Mouse (Mus musculus) liver, adult 2 months (tissue): ENCODE results near the gene D630045J12Rik. TPM values are rescaled to one million over a fixed set of nuclear protein-coding genes. Genes with fewer than 3 reads are reported as not detected.

Source experiments
- DNase-seq: peaks from one replicate; pipeline ENCODE4 v3.0.0-alpha.2; 2011; ENCODE audit warnings: low read depth, low spot score; ENCODE audit errors: extremely low read depth
- H3K27ac ChIP-seq: fragments of 200-500 bp; replicated peaks from 2 replicates; pipeline ENCODE4 v1.5.1; 2012; ENCODE audit warnings: low read depth, mild to moderate bottlenecking, control low read depth, inconsistent platforms, low read length; ENCODE audit not compliant: insufficient read depth
- H3K27me3 ChIP-seq: fragments of 200-500 bp; 2 replicates; pipeline ENCODE4 v1.6.1; 2012; ENCODE audit warnings: mild to moderate bottlenecking, moderate library complexity, low read length, inconsistent platforms; ENCODE audit not compliant: control insufficient read depth, insufficient read depth
- H3K36me3 ChIP-seq: fragments of 200-500 bp; 2 replicates; pipeline ENCODE4 v1.6.1; 2012; ENCODE audit warnings: low read length, inconsistent platforms; ENCODE audit not compliant: control insufficient read depth, insufficient read depth
- H3K4me1 ChIP-seq: fragments of 200-500 bp; 2 replicates; pipeline ENCODE4 v1.6.1; 2011; ENCODE audit warnings: low read length; ENCODE audit not compliant: control insufficient read depth, insufficient read depth
- H3K4me3 ChIP-seq: fragments of 200-500 bp; 2 replicates; pipeline ENCODE4 v1.5.1; 2011; ENCODE audit warnings: low read depth, mild to moderate bottlenecking, control low read depth, low read length, moderate library complexity; ENCODE audit not compliant: insufficient read depth
- H3K79me2 ChIP-seq: fragments of 200-500 bp; 2 replicates; pipeline ENCODE4 v1.6.1; 2012; ENCODE audit warnings: inconsistent platforms, mild to moderate bottlenecking, low read length, moderate library complexity; ENCODE audit not compliant: control insufficient read depth, insufficient read depth
- H3K9ac ChIP-seq: fragments of 200-500 bp; 2 replicates; pipeline ENCODE4 v1.6.1; 2012; ENCODE audit warnings: low read depth, mild to moderate bottlenecking, control low read depth, inconsistent platforms, low read length
- CTCF ChIP-seq: fragments of 200-500 bp; IDR thresholded peaks from 2 replicates; pipeline ENCODE4 v1.5.1; 2011; ENCODE audit warnings: low read depth, low read length, control low read depth
- POLR2A ChIP-seq: fragments of 200-500 bp; IDR thresholded peaks from 2 replicates; pipeline ENCODE4 v1.6.1; 2011; ENCODE audit warnings: low read length, control low read depth; ENCODE audit not compliant: insufficient read depth; ENCODE audit errors: extremely low read depth
- WGBS: fragments of 180-500 bp; shearing (Covaris S2); methylation state at CpG from one replicate; pipeline ENCODE4 v1.1.7; 2018; 5-methylcytosine and 5-hydroxymethylcytosine counted together
- polyA plus RNA-seq: library from polyadenylated mRNA; depleted of rRNA; stranded (reverse); fragments of >200 nt; gene quantifications from 2 replicates; pipeline ENCODE4 v1.2.3, GENCODE M21; 2012
- total RNA-seq: library from RNA; depleted of rRNA; stranded (reverse); fragments of >200 nt; gene quantifications from 2 replicates; pipeline ENCODE4 v1.2.3, GENCODE M21; 2014

Gene D630045J12Rik
- total and polyA plus RNA-seq, 2 experiments, result 0.46 to 1.3 TPM

GRCm38 (mm10) chr6:38203820-38204219, 50.0 kb downstream of the D630045J12Rik start:
- Histone ChIP-seq H3K27me3 (no peaks in the 10 kb centered on the region), H3K79me2 (no peaks in the 10 kb centered on the region), H3K9ac (no peak overlapping the region), H3K27ac (no peak overlapping the region), H3K4me1 (no peaks in the 10 kb centered on the region), H3K36me3 (no peaks in the 10 kb centered on the region), H3K4me3 (no peak overlapping the region)
- TF ChIP-seq POLR2A, result no peak
- TF ChIP-seq CTCF, result no peak
- DNase-seq, result no peak
- 81% methylated on average over 4 of the region's 4 CpGs for WGBS

GRCm38 (mm10) chr6:38202816-38203215, 51.0 kb downstream of the D630045J12Rik start:
- H3K4me1 ChIP-seq, result no peaks in the 10 kb centered on the region
- no peak overlapping the region for H3K9ac ChIP-seq
- TF ChIP-seq CTCF (no peak), POLR2A (no peak)
- H3K36me3 ChIP-seq, result no peaks in the 10 kb centered on the region
- no peaks in the 10 kb centered on the region for H3K79me2 ChIP-seq
- H3K27me3 ChIP-seq, result no peaks in the 10 kb centered on the region
- H3K27ac ChIP-seq, result no peak overlapping the region
- H3K4me3 ChIP-seq, result no peak overlapping the region
- no peak for DNase-seq
- 80% methylated on average over 12 of the region's 12 CpGs for WGBS

DNA sequence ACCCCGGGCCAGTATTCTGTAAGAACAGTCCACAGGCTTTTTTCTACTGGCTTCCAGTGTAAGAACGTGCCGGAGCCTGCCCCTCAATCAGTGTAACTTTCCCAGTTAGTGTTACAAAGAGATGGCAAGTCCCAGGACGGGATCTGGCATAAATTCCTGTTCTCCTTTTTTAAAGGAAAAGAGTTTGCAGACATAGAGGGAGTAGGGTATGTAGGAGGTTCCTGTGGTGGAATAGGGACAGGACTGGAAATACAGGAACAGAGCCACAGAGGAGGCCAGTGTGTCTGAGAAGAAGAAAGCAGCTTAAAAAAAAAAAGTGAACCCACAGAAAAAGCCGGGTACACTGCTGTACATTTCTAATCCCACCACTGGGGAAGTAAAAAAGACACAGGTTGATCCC, 52.3 kb downstream of the D630045J12Rik start:
- no peaks in the 10 kb centered on the region for H3K4me1 ChIP-seq
- no peak overlapping the region for H3K27ac ChIP-seq
- H3K27me3 ChIP-seq, result no peaks in the 10 kb centered on the region
- no peak for DNase-seq
- no peak overlapping the region for H3K4me3 ChIP-seq
- no peak for TF ChIP-seq POLR2A
- no peak for TF ChIP-seq CTCF
- 85% methylated on average over 5 of the region's 5 CpGs for WGBS
- H3K36me3 ChIP-seq, result no peaks in the 10 kb centered on the region
- no peaks in the 10 kb centered on the region for H3K79me2 ChIP-seq
- no peak overlapping the region for H3K9ac ChIP-seq

DNA sequence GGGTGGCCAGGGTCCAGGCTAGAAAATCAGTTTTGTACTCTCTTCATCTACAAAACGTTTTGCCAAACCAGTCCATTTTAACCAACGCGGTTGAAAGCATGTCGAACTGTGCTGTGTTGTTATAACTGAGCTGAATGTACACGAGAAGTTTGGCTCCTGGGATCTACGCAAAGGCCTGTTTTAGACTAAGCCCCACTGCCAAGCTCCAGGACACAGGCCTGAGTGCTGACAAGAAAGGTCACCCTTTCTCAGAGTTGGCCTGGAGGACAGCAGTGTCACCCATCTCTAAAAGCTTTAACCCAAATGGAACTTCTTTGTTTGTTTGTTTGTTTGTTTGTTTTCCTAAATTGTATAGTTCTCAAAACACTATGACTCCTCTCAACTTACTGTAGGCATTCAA, 54.2 kb downstream of the D630045J12Rik start:
- WGBS, result 91% methylated on average over 6 of the region's 6 CpGs
- no peak for DNase-seq
- Histone ChIP-seq H3K4me1 (no peaks in the 10 kb centered on the region), H3K27ac (no peak overlapping the region), H3K79me2 (no peaks in the 10 kb centered on the region), H3K36me3 (no peaks in the 10 kb centered on the region), H3K9ac (no peak overlapping the region), H3K27me3 (no peaks in the 10 kb centered on the region), H3K4me3 (no peak overlapping the region)
- no peak for TF ChIP-seq CTCF
- no peak for TF ChIP-seq POLR2A

GRCm38 (mm10) chr6:38198727-38199126, 55.1 kb downstream of the D630045J12Rik start:
- Histone ChIP-seq H3K36me3 (no peaks in the 10 kb centered on the region), H3K4me1 (no peaks in the 10 kb centered on the region), H3K27me3 (no peaks in the 10 kb centered on the region), H3K79me2 (no peaks in the 10 kb centered on the region), H3K9ac (no peak overlapping the region), H3K4me3 (no peak overlapping the region), H3K27ac (no peak overlapping the region)
- WGBS, result 94% methylated on average over 1 of the region's 1 CpGs
- TF ChIP-seq POLR2A, result no peak
- TF ChIP-seq CTCF, result no peak
- no peak for DNase-seq

DNA sequence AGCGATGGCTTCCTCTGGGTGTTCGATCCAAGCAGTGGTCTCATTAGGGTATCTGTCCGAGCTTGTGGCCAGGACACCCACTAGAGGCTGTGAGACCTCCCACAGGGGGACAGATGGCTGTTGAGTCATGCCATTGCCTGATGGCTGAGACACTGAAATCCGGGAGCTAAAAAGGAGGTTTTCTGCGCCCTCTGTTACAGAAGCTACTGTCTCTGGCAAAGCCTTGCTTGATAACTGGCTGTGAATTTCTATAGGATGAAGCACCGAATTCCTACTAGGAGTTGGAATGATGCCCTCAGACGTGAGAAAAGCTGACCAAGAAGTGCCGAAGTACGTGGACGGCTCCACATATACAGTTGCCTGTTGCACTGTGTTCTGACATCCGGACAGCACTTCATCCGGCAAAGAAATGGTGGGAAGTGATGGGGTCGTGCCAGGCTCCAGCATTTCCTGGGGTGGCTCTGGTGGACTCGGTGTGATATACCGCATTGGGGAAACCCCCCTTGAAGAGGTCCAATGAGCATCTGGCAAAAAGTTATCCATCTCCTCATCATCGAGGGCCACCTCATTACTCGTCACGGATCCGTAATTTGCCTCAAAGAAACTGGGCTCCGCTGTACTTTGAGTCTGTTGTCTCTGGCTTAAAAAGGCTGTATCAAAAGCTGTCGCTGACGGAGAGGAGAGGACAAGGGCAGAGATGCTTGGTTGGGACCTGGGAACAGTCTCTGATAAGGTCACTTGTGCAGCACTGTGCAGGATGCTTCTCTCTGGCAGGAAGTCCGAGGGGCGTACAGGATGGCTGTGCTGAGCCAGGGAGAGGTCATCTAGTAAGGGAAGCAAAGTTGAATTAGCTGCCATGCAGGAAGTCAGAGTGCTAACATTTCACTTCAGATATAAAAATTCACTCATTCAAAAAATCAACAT, 57.3 kb downstream of the D630045J12Rik start:
- no peaks in the 10 kb centered on the region for H3K27me3 ChIP-seq
- DNase-seq, result no peak
- no peak for TF ChIP-seq CTCF
- no peak overlapping the region for H3K27ac ChIP-seq
- 83% methylated on average over 24 of the region's 24 CpGs for WGBS
- H3K79me2 ChIP-seq, result no peaks in the 10 kb centered on the region
- no peak overlapping the region for H3K4me3 ChIP-seq
- H3K4me1 ChIP-seq, result no peaks in the 10 kb centered on the region
- no peak overlapping the region for H3K9ac ChIP-seq
- no peaks in the 10 kb centered on the region for H3K36me3 ChIP-seq
